Mouse (Mus musculus) kidney, adult 2 months (tissue): ENCODE data around the gene Pdp2. TPM values are rescaled to one million over a fixed set of nuclear protein-coding genes. Genes with fewer than 3 reads are reported as not detected.

Experiments
- DNase-seq: peaks from one replicate; pipeline ENCODE4 v3.0.0; 2021
- H3K27ac ChIP-seq: fragments of 200-500 bp; 2 replicates; pipeline ENCODE4 v1.5.1; 2012; ENCODE audit warnings: low read depth, low read length, control low read depth, inconsistent platforms; ENCODE audit not compliant: insufficient read depth
- H3K27me3 ChIP-seq: fragments of 200-500 bp; replicated peaks from 2 replicates; pipeline ENCODE4 v1.6.1; 2012; ENCODE audit warnings: mild to moderate bottlenecking, moderate library complexity, low read length, inconsistent platforms; ENCODE audit not compliant: control insufficient read depth, insufficient read depth
- H3K36me3 ChIP-seq: fragments of 200-500 bp; 2 replicates; pipeline ENCODE4 v1.6.1; 2012; ENCODE audit warnings: mild to moderate bottlenecking, moderate library complexity, low read length, inconsistent platforms; ENCODE audit not compliant: control insufficient read depth, insufficient read depth
- H3K4me1 ChIP-seq: fragments of 200-500 bp; 2 replicates; pipeline ENCODE4 v1.6.1; 2011; ENCODE audit warnings: low read length; ENCODE audit not compliant: control insufficient read depth, insufficient read depth
- H3K4me3 ChIP-seq: fragments of 200-500 bp; 2 replicates; pipeline ENCODE4 v1.5.1; 2011; ENCODE audit warnings: mild to moderate bottlenecking, low read depth, low read length, control low read depth; ENCODE audit not compliant: insufficient read depth
- CTCF ChIP-seq: fragments of 200-500 bp; conservative IDR thresholded peaks from 2 replicates; pipeline ENCODE4 v1.5.1; 2011; ENCODE audit warnings: low read depth, mild to moderate bottlenecking, control low read depth, low read length, moderate library complexity, mixed read lengths; ENCODE audit not compliant: insufficient read depth, insufficient read length
- POLR2A ChIP-seq: fragments of 200-500 bp; IDR thresholded peaks from one replicate; pipeline ENCODE4 v1.6.1; 2011; ENCODE audit warnings: low read depth, low read length, control low read depth
- WGBS: fragments of 180-500 bp; shearing (Covaris S2); methylation state at CpG from one replicate; pipeline ENCODE4 v1.1.7; 2018; 5-methylcytosine and 5-hydroxymethylcytosine counted together
- polyA plus RNA-seq: library from polyadenylated mRNA; depleted of rRNA; stranded (reverse); fragments of >200 nt; gene quantifications from 2 replicates; pipeline ENCODE4 v1.2.3, GENCODE M21; 2012

The Pdp2 gene
- polyA plus RNA-seq, 1 experiment = 29.2 TPM

DNA sequence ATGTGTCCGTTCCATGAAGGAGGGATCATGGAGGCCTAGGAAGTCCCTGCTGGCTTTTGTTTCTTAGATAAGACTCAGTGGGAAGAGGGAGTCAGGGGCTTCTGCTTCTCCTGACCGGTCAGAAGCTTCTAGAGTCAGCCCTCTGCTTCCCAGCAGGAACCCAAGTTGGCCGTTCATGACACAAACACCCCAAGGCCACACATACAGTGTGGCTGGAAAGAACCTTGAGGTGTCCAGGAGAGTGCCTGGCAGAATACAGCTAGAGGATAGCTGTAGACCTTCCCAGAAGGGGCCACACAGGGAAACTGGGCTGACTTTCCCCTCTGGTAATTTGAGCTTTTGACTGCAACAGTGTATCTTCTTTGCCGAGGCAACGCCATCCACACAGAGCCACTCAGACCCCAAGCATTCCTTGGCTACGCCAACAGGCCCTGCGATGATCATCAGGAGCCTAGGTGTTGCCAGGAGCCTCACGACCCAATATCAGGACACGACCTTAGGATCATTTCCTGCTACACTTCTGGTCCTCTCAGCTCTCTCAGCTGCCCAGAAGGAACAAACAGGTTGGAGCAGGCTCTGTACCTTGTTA lies 42.0 kb downstream of the Pdp2 start:
- Histone ChIP-seq H3K36me3 (no peaks in the 10 kb centered on the region), H3K27ac (no peak overlapping the region), H3K4me3 (no peak overlapping the region), H3K4me1 (peaks cover 6% of the 10 kb centered on the region; the same call in 1 of the 2 replicates), H3K27me3 (no peaks in the 10 kb centered on the region)
- TF ChIP-seq CTCF (no peak), POLR2A (no peak)
- 57% methylated on average over 9 of the region's 9 CpGs for WGBS
- no peak for DNase-seq

DNA sequence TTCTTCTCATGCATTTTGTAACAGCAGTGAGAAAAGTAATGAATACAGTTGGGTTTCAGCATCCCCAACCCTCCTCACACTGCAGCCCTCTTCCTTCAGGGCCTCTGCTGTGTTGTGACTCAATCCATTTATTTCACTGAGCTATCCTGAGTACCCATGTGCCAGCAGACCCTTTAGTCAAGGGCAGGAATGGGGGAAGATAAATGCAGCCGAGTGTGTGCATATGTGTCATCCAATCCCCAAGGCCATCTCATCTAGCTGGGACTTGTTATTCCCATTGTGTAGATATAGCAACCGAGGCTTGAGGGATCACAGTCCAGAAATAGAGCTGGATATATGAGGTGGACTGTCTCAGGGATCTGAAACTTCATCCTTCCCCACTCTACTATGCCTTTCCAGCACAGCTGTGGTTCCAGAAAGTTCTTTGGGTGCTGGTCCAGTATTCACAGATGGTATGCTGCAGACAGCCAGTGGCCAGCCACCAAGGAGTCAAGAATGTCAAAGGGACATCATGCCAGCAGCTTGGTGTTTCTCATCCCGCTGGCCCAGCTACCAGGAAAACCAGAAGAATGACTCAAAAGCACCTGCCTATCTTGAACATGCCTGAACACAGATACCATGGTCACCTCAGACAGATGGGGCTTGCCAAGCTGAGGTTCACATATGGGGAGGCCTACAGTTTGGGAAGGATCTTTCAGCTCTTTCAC lies 43.9 kb downstream of the Pdp2 start:
- TF ChIP-seq CTCF = no peak
- TF ChIP-seq POLR2A = no peak
- H3K36me3 ChIP-seq = no peaks in the 10 kb centered on the region; the same call in 1 of the 2 replicates
- no peak overlapping the region for H3K27ac ChIP-seq
- H3K27me3 ChIP-seq = no peaks in the 10 kb centered on the region
- no peak for DNase-seq
- 93% methylated on average over 3 of the region's 3 CpGs for WGBS
- H3K4me1 ChIP-seq = peaks cover 7% of the 10 kb centered on the region; the same call in 1 of the 2 replicates
- no peak overlapping the region for H3K4me3 ChIP-seq

DNA sequence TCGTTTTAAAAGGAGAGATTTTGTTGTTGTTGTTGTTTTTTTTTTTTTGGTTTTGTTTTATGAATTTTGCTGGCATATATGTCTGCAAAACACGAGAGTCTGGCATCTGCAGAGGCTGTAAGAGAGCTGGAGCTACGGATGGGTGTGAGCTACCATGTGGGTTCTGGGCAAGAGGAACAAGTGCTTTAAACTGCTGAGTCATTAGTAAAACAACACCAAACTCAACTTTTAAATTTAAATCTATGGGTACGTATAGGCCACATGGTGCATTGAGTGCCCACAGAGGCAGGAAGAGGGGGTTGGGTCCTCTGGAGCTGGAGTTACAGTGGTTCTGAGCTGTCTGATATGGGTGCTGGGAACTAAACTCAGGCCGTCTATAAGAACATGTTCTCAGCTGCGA lies 46.8 kb downstream of the Pdp2 start:
- DNase-seq = no peak

DNA sequence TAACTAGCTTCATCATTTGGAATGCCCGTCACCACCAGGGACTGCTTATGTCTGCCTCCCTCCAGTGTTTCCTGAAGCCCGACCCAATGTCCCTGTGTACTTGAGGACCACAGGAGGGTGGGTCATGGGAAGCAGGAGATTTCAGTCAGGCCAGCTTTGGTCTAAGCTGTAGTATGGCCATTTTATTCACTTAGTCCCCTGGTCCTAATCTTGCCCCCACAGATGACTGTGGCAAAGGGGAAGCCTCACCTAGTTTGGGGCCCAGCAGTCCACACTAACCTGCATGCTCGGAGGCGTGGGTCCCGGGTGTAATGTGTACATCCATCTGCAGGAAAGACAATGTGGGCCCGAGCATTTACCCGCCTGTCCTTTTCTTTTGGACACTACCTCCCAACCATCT lies 49.0 kb downstream of the Pdp2 start:
- Histone ChIP-seq H3K27ac (no peak overlapping the region), H3K27me3 (no peaks in the 10 kb centered on the region), H3K4me3 (peak overlapping the region; percentile 92), H3K36me3 (no peaks in the 10 kb centered on the region; the same call in 1 of the 2 replicates), H3K4me1 (peaks cover 20% of the 10 kb centered on the region)
- no peak for DNase-seq
- TF ChIP-seq CTCF (no peak), POLR2A (no peak)
- WGBS = 84% methylated on average over 7 of the region's 7 CpGs

More for the DNA sequence above, 46.8 kb downstream of the Pdp2 start:
- Histone ChIP-seq H3K4me3 (no peak overlapping the region), H3K36me3 (no peaks in the 10 kb centered on the region; the same call in 1 of the 2 replicates), H3K4me1 (peaks cover 20% of the 10 kb centered on the region), H3K27me3 (no peaks in the 10 kb centered on the region), H3K27ac (no peak overlapping the region)
- no peak for TF ChIP-seq CTCF
- WGBS = 83% methylated on average over 6 of the region's 6 CpGs

DNA sequence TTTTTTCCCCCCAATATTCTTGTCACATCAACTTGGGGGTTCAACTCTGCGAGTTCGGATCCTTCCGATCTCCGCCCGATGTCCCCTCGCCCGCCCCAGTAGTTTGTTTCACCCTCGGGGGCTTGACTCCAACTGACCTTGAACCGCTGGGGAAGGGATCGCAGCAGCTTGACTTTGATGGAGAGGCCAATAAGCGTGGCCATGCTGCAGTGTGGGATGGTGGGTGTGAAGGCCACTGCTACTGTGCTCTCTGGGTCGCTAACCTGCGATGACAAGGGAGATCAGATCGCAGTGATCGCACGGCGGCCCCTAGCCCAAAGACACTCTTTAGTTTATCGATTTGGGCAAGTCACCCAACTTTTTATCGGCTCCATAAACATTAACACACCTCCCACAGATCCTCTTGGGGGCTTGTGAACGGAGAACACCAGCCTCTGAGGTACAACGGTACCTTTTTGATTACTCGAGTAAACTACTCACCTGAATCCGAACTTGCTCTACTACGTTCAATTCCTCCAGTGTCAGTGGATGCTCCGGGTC lies 49.6 kb downstream of the Pdp2 start:
- Histone ChIP-seq H3K27ac (peak overlapping the region; percentile 36), H3K4me3 (peak overlapping the region; percentile 92), H3K36me3 (no peaks in the 10 kb centered on the region; the same call in 1 of the 2 replicates), H3K27me3 (no peaks in the 10 kb centered on the region), H3K4me1 (peaks cover 20% of the 10 kb centered on the region)
- TF ChIP-seq POLR2A = no peak
- no peak for TF ChIP-seq CTCF
- no peak for DNase-seq
- 4% methylated on average over 25 of the region's 25 CpGs for WGBS

DNA sequence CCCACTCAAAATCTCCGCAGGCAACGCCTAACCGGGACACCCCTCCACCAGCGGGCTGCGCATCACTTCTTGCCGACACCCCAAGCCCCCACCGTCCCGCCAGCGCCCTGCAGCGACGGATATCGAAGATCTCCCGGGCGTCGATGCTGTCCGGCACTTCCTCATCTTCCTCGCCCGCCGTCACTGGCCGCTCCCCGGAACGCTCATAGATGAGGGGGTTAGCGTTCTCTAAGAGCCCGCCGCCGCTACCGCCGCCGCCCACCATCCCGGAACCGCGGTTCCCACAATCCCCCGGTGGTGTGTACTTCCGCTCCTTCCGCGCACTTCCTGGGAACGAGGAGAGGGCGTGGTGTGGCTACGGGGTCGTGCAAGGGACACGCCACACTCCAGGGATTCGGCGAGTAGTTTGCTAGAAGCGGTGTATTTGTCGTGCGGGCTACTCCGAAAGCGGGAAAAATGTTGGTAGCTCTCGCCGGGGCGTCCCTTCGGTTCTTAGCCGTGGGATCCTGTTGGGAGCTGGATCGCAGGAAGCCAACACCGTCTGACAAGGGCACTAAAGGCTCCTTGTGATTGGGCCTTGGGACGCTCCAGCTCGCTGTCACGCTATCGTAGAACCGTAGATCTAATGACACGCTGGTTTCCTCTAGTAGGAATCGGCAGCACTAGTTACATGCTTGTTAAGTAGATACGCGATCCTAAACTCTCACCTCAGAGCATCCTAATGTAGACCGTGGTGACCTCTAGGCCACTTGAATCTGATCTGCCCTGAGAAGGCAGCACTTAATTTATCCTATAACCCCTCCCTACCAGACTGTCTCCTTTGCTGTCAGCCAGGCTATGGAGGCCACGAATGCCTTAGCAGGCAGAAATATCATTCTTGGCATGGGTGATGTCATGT lies 50.4 kb downstream of the Pdp2 start, which contains the start of gene Ciao2b:
Gene Ciao2b, minus strand, starts transcription at position 540 of the 898 bp plus-strand sequence.
- Histone ChIP-seq H3K4me1 (peaks cover 20% of the 10 kb centered on the region), H3K27me3 (no peaks in the 10 kb centered on the region), H3K4me3 (peak within 1 kb of the TSS; percentile 92), H3K27ac (peak within 1 kb of the TSS; percentile 79), H3K36me3 (no peaks in the 10 kb centered on the region; the same call in 1 of the 2 replicates)
- under 1% methylated on average over 66 of the region's 66 CpGs for WGBS
- DNase-seq = peak; percentile 95
- TF ChIP-seq POLR2A (peak; percentile 63), CTCF (no peak)

DNA sequence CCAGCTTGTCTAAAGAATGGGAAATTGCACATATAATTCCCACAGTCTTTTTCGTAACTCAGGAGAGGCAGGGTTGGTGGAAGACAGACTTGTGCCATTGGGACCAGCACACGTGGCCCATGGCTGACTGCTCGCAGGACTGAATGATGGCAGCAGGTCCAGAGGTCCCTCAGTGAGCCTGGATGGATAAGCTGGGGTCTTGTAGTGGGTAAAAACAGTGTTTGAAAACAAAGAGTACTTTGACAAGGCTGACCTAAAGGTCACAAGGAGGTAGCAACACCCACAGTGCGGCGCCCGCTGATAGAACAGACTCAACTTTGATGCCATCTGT lies 51.0 kb downstream of the Pdp2 start:
- H3K4me3 ChIP-seq = peak overlapping the region; percentile 92
- peaks cover 20% of the 10 kb centered on the region for H3K4me1 ChIP-seq
- H3K27ac ChIP-seq = peak overlapping the region; percentile 79
- 65% methylated on average over 6 of the region's 6 CpGs for WGBS
- H3K36me3 ChIP-seq = no peaks in the 10 kb centered on the region; the same call in 1 of the 2 replicates
- no peak for DNase-seq
- H3K27me3 ChIP-seq = no peaks in the 10 kb centered on the region
- no peak for TF ChIP-seq CTCF
- no peak for TF ChIP-seq POLR2A
